Mouse (Mus musculus): ENCODE measurements around the gene Golph3l.

- TF ChIP-seq CTCF (conservative IDR thresholded peaks at IDR 0.05; ENCODE audit: insufficient read depth, insufficient read length, low read depth, low read length) (no peak), POLR2A (IDR thresholded peaks at IDR 0.05; ENCODE audit: low read depth, low read length) (no peak)
Measured at GRCm38 (mm10) chr3:95601287-95601686, 12.6 kb downstream of the Golph3l start.

Measured in kidney, adult 2 months (tissue).